Mouse (Mus musculus) limb, embryonic 13.5 days (tissue): Measurements from ENCODE around the gene Rasal2. TPM values are rescaled to one million over a fixed set of nuclear protein-coding genes. Genes with fewer than 3 reads are reported as not detected.

Source experiments
- ATAC-seq: fragments of 200-750 bp; cut with Nextera tagmentation; 2 replicates; pipeline ENCODE4 v1.8.0; 2017; ENCODE audit warnings: low read depth, moderate number of reproducible peaks, moderate TSS enrichment; ENCODE audit not compliant: low FRiP score
- H3K27ac ChIP-seq: fragments of 300-500 bp; sonication (generic); 2 replicates; pipeline ENCODE4 v1.5.1; 2015; ENCODE audit warnings: inconsistent platforms, mild to moderate bottlenecking, moderate library complexity
- H3K27me3 ChIP-seq: fragments of 300-500 bp; sonication (generic); 2 replicates; pipeline ENCODE4 v1.6.1; 2015; ENCODE audit warnings: mild to moderate bottlenecking, inconsistent platforms
- H3K36me3 ChIP-seq: fragments of 300-500 bp; sonication (generic); 2 replicates; pipeline ENCODE4 v1.6.1; 2015; ENCODE audit warnings: inconsistent platforms, mild to moderate bottlenecking, moderate library complexity
- H3K4me1 ChIP-seq: fragments of 300-500 bp; sonication (generic); 2 replicates; pipeline ENCODE4 v1.6.1; 2015; ENCODE audit warnings: inconsistent platforms
- H3K4me2 ChIP-seq: fragments of 300-500 bp; sonication (generic); replicated peaks from 2 replicates; pipeline ENCODE4 v1.6.1; 2015; ENCODE audit warnings: inconsistent platforms, mild to moderate bottlenecking, moderate library complexity
- H3K4me3 ChIP-seq: fragments of 300-500 bp; sonication (generic); 2 replicates; pipeline ENCODE4 v1.5.1; 2015; ENCODE audit warnings: moderate library complexity, mild to moderate bottlenecking, inconsistent platforms
- H3K9ac ChIP-seq: fragments of 300-500 bp; sonication (generic); 2 replicates; pipeline ENCODE4 v1.6.1; 2015; ENCODE audit warnings: mild to moderate bottlenecking, inconsistent platforms
- H3K9me3 ChIP-seq: fragments of 300-500 bp; sonication (generic); 2 replicates; pipeline ENCODE4 v1.6.1; 2016; ENCODE audit warnings: inconsistent platforms
- WGBS: fragments of 180-500 bp; shearing (Covaris S2); methylation state at CpG from one replicate; pipeline ENCODE4 v1.1.7; 2015; 5-methylcytosine and 5-hydroxymethylcytosine counted together
- polyA plus RNA-seq: library from polyadenylated mRNA; unstranded; fragments of >200 nt; fragmentation: Nextera tagmentation; extraction: Ambion mirVana; gene quantifications from 2 replicates; pipeline ENCODE4 v1.2.1, GENCODE M21; 2015

Rasal2 gene
- polyA plus RNA-seq, 1 experiment from 2014 or later = 6.8 TPM

DNA sequence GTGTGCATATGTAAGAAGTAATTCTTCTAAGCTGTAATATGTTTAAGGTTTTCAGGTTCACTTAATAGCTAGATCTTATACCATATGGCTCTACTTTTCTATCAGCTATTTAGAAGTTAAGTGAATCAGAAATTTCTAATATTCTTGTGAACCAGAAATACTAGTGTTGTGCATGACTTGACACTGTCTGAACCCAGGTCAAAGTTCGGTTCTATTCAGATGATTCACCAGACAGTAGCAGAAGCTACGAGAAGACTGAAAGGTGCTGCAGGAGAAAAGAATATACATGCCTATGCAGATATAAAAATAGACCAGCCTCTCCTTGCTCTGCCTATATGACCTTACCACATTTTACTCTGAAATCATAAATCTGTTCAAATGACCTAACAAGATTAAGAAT, 182.0 kb downstream of the Rasal2 start:
- ATAC-seq = no peak
- Histone ChIP-seq H3K27ac (no peak overlapping the region), H3K9me3 (no peaks in the 10 kb centered on the region), H3K36me3 (no peaks in the 10 kb centered on the region), H3K27me3 (no peaks in the 10 kb centered on the region), H3K4me2 (no peak overlapping the region), H3K9ac (no peak overlapping the region), H3K4me3 (no peak overlapping the region), H3K4me1 (0 out of 2 replicates have a peak, but pooled peaks cover 3% of the 10 kb centered on the region)
- WGBS = 72% methylated on average over 2 of the region's 2 CpGs

DNA sequence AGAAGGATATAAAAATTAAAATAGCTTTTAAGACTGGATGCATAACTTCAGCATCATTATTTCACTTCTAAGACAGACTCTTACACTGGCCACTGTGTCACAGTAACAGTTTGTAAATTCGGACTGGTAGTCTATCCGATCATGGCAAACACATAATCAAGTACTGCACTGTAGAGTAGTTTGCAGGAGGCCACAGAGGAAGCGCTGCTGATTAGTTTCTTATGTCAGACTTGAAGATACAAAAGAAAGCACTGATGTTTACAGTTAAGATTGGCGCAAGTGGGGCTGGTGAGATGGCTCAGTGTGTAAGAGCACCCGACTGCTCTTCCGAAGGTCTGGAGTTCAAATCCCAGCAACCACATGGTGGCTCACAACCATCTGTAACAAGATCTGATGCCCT, 187.4 kb downstream of the Rasal2 start:
- WGBS = 88% methylated on average over 6 of the region's 6 CpGs

DNA sequence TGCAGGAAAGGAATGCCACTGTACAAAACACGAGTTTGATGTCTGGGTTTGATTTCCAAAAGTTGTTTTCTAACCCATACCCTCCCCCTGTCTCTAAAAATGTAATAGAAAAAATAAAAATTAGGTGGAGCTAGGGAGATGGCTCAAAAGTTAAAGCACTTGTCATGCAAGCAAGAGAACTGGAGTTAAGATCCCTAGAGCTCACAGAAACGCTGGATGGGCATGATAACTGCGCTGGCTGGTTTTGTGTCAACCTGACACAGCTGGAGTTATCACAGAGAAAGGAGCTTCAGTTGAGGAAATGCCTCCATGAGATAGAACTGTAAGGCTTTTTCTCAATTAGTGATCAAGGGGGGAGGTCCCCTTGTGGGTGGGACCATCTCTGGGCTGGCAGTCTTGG, 191.5 kb downstream of the Rasal2 start:
- no peaks in the 10 kb centered on the region for H3K9me3 ChIP-seq
- H3K27ac ChIP-seq = no peak overlapping the region
- H3K36me3 ChIP-seq = no peaks in the 10 kb centered on the region
- no peaks in the 10 kb centered on the region for H3K4me1 ChIP-seq
- no peak overlapping the region for H3K9ac ChIP-seq
- no peak overlapping the region for H3K4me2 ChIP-seq
- no peak for ATAC-seq
- H3K27me3 ChIP-seq = no peaks in the 10 kb centered on the region
- H3K4me3 ChIP-seq = no peak overlapping the region
- 77% methylated on average over 3 of the region's 3 CpGs for WGBS

More for the DNA sequence above, 187.4 kb downstream of the Rasal2 start:
- H3K36me3 ChIP-seq = no peaks in the 10 kb centered on the region
- no peak overlapping the region for H3K4me2 ChIP-seq
- no peaks in the 10 kb centered on the region for H3K4me1 ChIP-seq
- H3K4me3 ChIP-seq = no peak overlapping the region
- no peak for ATAC-seq
- no peak overlapping the region for H3K9ac ChIP-seq
- H3K9me3 ChIP-seq = no peaks in the 10 kb centered on the region
- no peaks in the 10 kb centered on the region for H3K27me3 ChIP-seq
- H3K27ac ChIP-seq = no peak overlapping the region

DNA sequence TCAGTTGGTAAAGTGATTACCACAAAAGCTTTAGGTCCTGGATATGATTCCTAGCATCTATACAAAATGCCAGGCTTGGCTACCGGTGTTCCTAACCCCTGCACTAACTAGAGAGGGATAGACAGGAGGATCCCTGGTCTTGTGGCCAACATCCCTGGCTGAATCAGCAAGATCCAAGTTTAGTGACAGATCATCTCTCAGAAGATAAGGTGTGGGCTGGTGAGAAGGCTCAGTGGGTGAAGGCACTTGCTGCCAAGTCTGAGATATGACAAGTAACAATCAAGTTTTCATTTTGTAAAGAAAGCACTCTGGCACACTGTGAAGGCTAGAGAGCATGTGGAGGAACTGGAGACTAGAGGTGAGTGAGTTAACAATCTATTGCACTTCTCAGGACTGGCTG, 191.9 kb downstream of the Rasal2 start:
- WGBS = 93% methylated on average over 1 of the region's 1 CpGs
- Histone ChIP-seq H3K4me1 (no peaks in the 10 kb centered on the region), H3K4me2 (no peak overlapping the region), H3K9ac (no peak overlapping the region), H3K9me3 (no peaks in the 10 kb centered on the region), H3K27me3 (no peaks in the 10 kb centered on the region), H3K4me3 (no peak overlapping the region), H3K27ac (no peak overlapping the region), H3K36me3 (no peaks in the 10 kb centered on the region)
- ATAC-seq = no peak

DNA sequence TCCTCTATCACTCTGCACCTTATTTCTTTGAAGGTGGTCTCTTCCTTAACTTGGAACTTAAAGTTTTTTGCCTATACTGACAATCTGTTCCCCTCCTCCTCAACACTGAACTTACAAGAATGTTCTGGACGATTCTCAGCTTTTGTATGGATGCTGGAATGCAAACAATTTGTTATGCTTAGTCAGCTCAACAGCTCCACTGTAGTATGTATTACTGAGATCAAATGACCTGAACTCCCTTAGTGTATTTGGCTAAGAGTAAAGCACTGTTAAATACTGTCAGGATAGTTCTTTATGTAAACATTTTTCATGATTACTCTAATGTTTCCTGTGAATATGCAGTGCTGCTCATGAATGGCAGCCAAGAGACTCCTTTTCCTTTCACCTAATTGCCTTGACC, 203.6 kb downstream of the Rasal2 start:
- Histone ChIP-seq H3K9ac (no peak overlapping the region), H3K4me1 (peaks cover 12% of the 10 kb centered on the region), H3K36me3 (no peaks in the 10 kb centered on the region), H3K9me3 (peaks cover 7% of the 10 kb centered on the region), H3K27me3 (no peaks in the 10 kb centered on the region), H3K4me2 (no peak overlapping the region), H3K27ac (no peak overlapping the region), H3K4me3 (no peak overlapping the region)
- 24% methylated on average over 1 of the region's 1 CpGs for WGBS
- ATAC-seq = no peak

DNA sequence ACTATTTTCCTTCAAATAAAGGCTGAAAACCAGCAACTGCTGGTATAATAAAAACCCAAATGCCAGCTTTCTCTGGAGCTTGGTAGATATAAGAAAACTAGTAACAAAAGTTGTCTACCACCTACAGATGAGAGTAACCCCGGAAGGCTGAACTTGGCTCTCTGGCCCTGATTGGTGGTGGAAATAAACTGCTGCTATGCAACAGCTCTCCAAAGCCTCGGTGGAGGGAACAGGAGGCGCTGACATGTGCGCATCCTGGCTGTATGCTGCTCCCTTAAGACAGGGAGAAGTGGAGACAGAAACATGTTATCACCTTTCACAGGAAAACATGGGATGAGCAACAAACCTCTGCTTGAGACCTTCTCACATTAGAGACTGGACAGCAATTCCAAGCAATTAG, 206.7 kb downstream of the Rasal2 start:
- Histone ChIP-seq H3K4me3 (no peak overlapping the region), H3K36me3 (no peaks in the 10 kb centered on the region), H3K4me1 (peaks cover 12% of the 10 kb centered on the region), H3K9me3 (no peaks in the 10 kb centered on the region), H3K4me2 (no peak overlapping the region), H3K27me3 (no peaks in the 10 kb centered on the region), H3K27ac (no peak overlapping the region), H3K9ac (no peak overlapping the region)
- WGBS = 70% methylated on average over 4 of the region's 4 CpGs
- no peak for ATAC-seq

DNA sequence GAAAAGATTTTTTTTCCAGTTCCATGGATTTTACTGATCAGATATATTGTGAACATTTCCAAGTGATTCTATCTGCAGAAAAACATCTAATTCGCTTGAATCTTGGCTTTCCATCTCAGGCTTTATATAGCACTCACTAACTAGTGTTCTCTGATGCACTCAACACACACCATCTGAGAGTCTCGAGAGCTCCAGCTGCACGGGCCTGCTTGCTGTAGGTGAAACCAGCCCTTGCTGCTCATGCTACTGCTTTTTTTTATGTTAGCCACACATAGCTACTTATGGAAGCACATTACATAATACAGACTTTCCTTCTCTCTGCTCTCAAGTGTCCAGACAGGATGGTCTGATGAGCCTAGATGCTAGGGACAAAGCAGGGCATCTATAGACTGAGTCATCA, 229.4 kb downstream of the Rasal2 start:
- Histone ChIP-seq H3K4me1 (peaks cover 10% of the 10 kb centered on the region), H3K36me3 (no peaks in the 10 kb centered on the region), H3K4me3 (no peak overlapping the region), H3K27me3 (no peaks in the 10 kb centered on the region), H3K27ac (no peak overlapping the region), H3K9ac (no peak overlapping the region), H3K4me2 (no peak overlapping the region), H3K9me3 (no peaks in the 10 kb centered on the region)
- no peak for ATAC-seq
- 75% methylated on average over 3 of the region's 3 CpGs for WGBS

DNA sequence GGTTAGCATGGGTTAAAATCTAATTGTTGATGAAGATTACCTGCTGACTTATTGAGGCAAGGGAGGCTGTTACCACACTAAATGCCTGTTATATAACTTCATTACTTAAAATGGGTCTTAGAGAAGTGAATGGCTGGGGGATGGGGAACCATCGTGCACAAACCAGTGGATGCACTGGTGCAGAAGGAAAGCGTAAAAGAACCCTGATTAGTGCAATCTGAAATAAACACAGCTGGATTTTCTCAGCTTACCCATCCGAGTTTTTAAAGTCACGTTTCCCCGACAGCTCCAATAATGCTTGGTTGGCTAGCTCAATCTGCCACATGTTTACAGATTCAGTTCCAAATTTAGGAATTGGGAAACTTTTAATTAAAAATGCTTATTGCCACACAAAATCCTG, 230.0 kb downstream of the Rasal2 start:
- Histone ChIP-seq H3K4me2 (no peak overlapping the region), H3K27ac (no peak overlapping the region), H3K9ac (no peak overlapping the region), H3K36me3 (no peaks in the 10 kb centered on the region), H3K9me3 (no peaks in the 10 kb centered on the region), H3K27me3 (no peaks in the 10 kb centered on the region), H3K4me3 (no peak overlapping the region), H3K4me1 (peaks cover 10% of the 10 kb centered on the region)
- ATAC-seq = no peak
- WGBS = 33% methylated on average over 5 of the region's 5 CpGs

DNA sequence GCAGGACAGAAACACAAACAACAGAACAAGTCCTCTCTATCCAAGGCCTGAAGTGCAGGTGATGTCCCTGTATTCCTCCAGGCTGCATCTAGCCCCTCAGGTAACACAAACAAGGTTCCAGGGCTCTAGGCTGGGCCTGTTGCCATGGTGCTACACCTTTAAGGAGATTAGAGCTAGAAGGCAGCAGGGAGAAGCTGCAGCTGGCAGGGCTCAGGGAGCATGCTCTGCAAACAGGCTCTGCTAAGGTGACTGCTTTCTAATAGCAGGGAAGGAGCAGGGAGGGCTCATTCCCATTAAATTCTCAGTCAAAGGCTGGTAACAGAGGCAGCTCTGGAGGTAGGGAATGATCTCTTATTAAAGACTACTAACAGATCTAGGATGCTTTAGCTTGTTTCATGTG, 231.3 kb downstream of the Rasal2 start:
- ATAC-seq = no peak
- no peaks in the 10 kb centered on the region for H3K9me3 ChIP-seq
- H3K4me2 ChIP-seq = no peak overlapping the region
- no peak overlapping the region for H3K27ac ChIP-seq
- no peak overlapping the region for H3K4me3 ChIP-seq
- no peaks in the 10 kb centered on the region for H3K36me3 ChIP-seq
- H3K27me3 ChIP-seq = no peaks in the 10 kb centered on the region
- H3K9ac ChIP-seq = no peak overlapping the region
- H3K4me1 ChIP-seq = peaks cover 10% of the 10 kb centered on the region

DNA sequence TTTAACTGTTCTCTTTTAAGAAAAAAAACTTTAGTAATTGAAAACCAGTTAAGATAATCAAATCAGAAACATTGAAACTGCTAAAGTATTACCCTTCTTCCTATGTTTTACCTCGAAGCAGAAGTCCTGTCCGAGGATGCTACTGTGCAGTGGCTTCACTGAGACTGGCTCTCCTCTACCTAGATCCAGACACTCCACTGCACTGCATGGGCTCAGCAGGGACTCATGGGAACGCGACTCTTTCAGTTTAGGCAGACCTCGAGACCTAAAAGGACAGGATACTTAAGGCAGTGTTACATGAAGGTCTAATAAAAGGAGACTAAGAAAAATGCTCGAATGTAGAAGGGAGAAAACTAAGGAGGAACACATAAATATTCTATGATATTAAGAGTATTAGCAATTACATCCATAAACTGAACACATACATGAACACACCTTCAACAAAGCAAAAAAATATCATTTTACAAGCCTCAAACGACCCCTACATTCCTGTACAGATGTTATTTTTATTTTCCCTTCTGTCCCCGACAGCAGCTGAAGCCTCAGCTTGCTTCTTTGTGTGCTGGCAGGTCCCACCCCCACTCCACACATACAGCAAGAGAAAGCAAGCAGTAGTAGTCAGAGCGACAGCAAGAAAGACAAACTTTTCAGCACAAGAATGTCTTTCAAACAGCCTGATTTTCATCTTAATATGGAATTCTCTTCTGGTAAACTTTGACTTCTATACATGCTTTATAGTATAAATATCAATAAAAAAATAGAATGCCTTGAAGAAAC, 233.2 kb downstream of the Rasal2 start:
- no peaks in the 10 kb centered on the region for H3K27me3 ChIP-seq
- WGBS = 41% methylated on average over 9 of the region's 9 CpGs
- H3K9ac ChIP-seq = no peak overlapping the region
- no peaks in the 10 kb centered on the region for H3K9me3 ChIP-seq
- H3K27ac ChIP-seq = no peak overlapping the region; the same call in 1 of the 2 replicates
- peaks cover 10% of the 10 kb centered on the region for H3K4me1 ChIP-seq
- peak overlapping the region; percentile 33; the same call in 1 of the 2 replicates for H3K4me2 ChIP-seq
- H3K36me3 ChIP-seq = peaks cover 8% of the 10 kb centered on the region
- peak; percentile 51; the same call in 1 of the 2 replicates for ATAC-seq
- H3K4me3 ChIP-seq = no peak overlapping the region

DNA sequence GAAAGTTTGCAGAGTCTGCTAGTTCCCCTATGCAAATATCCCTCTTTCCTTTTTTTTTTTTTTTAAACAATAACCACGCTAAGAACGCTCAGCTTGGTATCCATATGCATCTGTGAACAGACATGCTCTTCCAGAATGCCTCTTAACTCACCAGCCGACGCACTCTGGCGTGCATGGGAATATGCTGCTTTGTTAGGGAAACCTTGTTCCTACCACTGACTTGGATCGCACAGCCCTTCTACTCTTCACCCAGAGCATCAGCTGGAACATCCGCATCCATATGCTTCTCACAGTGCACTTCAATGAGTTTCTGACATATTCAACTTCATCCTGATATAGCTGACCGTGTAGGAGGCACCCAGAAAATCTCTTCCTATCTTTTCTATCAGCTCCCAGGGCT, 243.1 kb downstream of the Rasal2 start:
- ATAC-seq = no peak
- no peaks in the 10 kb centered on the region for H3K9me3 ChIP-seq
- no peak overlapping the region for H3K4me3 ChIP-seq
- H3K27ac ChIP-seq = no peak overlapping the region
- no peak overlapping the region for H3K4me2 ChIP-seq
- WGBS = 91% methylated on average over 8 of the region's 8 CpGs
- no peaks in the 10 kb centered on the region for H3K27me3 ChIP-seq
- no peaks in the 10 kb centered on the region for H3K4me1 ChIP-seq
- no peaks in the 10 kb centered on the region for H3K36me3 ChIP-seq
- H3K9ac ChIP-seq = no peak overlapping the region

DNA sequence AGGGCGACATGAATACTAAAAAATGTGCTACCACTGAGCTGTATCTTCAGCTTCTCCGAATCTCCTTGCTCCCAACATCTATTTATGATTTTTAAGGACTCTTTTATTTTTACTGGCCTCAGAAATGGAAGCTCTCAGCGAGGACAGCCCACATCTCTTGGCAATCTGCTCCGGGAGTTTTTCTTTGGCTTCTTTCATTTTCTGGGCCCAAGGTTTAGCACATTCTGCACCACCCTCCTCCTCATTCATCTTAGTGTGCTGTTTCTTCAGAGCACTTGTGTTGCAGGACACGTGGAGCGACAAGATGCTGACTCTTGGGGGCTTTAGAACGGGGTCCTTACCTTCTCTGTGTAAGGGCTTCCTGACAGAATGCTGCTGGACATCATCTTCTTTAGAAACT, 243.5 kb downstream of the Rasal2 start:
- WGBS = 91% methylated on average over 7 of the region's 7 CpGs
- no peak for ATAC-seq
- no peak overlapping the region for H3K9ac ChIP-seq
- no peak overlapping the region for H3K4me3 ChIP-seq
- no peaks in the 10 kb centered on the region for H3K4me1 ChIP-seq
- H3K4me2 ChIP-seq = no peak overlapping the region
- no peak overlapping the region for H3K27ac ChIP-seq
- no peaks in the 10 kb centered on the region for H3K36me3 ChIP-seq
- H3K9me3 ChIP-seq = no peaks in the 10 kb centered on the region
- no peaks in the 10 kb centered on the region for H3K27me3 ChIP-seq

DNA sequence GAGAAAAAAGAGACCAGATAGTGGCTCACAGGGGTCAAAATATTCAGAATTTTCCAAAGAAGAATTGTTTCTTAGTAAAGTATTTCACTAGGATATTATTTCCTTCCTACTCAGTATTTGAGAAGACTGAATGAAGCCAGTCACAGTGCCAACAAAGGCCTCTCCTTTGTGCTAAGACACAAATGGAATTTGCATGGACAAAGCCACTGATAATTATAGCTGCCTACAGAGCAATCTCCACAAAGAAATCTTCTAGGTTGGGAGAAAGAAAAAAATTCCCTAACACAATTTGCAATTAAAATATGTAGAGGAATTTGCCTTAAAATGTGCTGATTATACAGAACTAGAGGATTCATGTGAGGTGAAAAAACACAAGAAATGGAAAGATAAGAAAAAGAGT, 258.6 kb downstream of the Rasal2 start:
- peaks cover 13% of the 10 kb centered on the region; the same call in 1 of the 2 replicates for H3K36me3 ChIP-seq
- no peaks in the 10 kb centered on the region for H3K4me1 ChIP-seq
- no peak overlapping the region for H3K27ac ChIP-seq
- H3K9me3 ChIP-seq = no peaks in the 10 kb centered on the region
- H3K9ac ChIP-seq = no peak overlapping the region
- H3K4me2 ChIP-seq = no peak overlapping the region
- no peak for ATAC-seq
- no peak overlapping the region for H3K4me3 ChIP-seq
- H3K27me3 ChIP-seq = no peaks in the 10 kb centered on the region
